Mouse (Mus musculus): ENCODE measurements at regions not wholly inside any gene's neighbourhood (a gene's known extent, or its start where the extent isn't known, plus 50 kb on each side); places are given as distances from the start of the nearest gene placed in this dataset.

GRCm38 (mm10) chr5:40714497-40715128, 959.3 kb upstream of the Hs3st1 start:
- no peaks in the 10 kb centered on the region for H3K27me3 ChIP-seq (ENCODE audit: insufficient read depth, low read length)
- H3K4me2 ChIP-seq, result no peak overlapping the region
- DNase-seq, result no peak
- H3K9ac ChIP-seq, result no peak overlapping the region
- H3K36me3 ChIP-seq (ENCODE audit: insufficient read depth), result no peaks in the 10 kb centered on the region
- no peak overlapping the region for H3K4me3 ChIP-seq (ENCODE audit: low read depth, low read length)
- TF ChIP-seq CTCF (IDR thresholded peaks at IDR 0.05; ENCODE audit: low read depth), result no peak
- H3K4me1 ChIP-seq (ENCODE audit: insufficient read depth), result no peaks in the 10 kb centered on the region
- no peak for ATAC-seq (ENCODE audit: insufficient read depth)
- no peak overlapping the region for H3K27ac ChIP-seq (ENCODE audit: low read depth)
- no peaks in the 10 kb centered on the region for H3K9me3 ChIP-seq (ENCODE audit: low read depth, low read length)
- WGBS, result 74% methylated on average over 3 of the region's 3 CpGs

- H3K27ac ChIP-seq (ENCODE audit: low read depth), result no peak overlapping the region
- DNase-seq, result no peak
- no peak for TF ChIP-seq CTCF (IDR thresholded peaks at IDR 0.05; ENCODE audit: low read depth)
- H3K27me3 ChIP-seq (ENCODE audit: insufficient read depth, low read length), result no peaks in the 10 kb centered on the region
- WGBS, result 74% methylated on average over 5 of the region's 5 CpGs
- no peaks in the 10 kb centered on the region for H3K36me3 ChIP-seq (ENCODE audit: insufficient read depth)
- H3K9ac ChIP-seq, result no peak overlapping the region
- H3K4me3 ChIP-seq (ENCODE audit: low read depth, low read length), result no peak overlapping the region
- H3K4me2 ChIP-seq, result no peak overlapping the region
- no peaks in the 10 kb centered on the region for H3K4me1 ChIP-seq (ENCODE audit: insufficient read depth)
- no peak for ATAC-seq (ENCODE audit: insufficient read depth)
- no peaks in the 10 kb centered on the region for H3K9me3 ChIP-seq (ENCODE audit: low read depth, low read length)
Measured at GRCm38 (mm10) chr5:40701651-40702050, 946.4 kb upstream of the Hs3st1 start.

- no peaks in the 10 kb centered on the region for H3K9me3 ChIP-seq (ENCODE audit: low read depth, low read length)
- no peak overlapping the region for H3K9ac ChIP-seq
- H3K4me2 ChIP-seq, result no peak overlapping the region
- DNase-seq (no peak), ATAC-seq (ENCODE audit: insufficient read depth) (no peak)
- no peaks in the 10 kb centered on the region for H3K27me3 ChIP-seq (ENCODE audit: insufficient read depth, low read length)
- 74% methylated on average over 3 of the region's 3 CpGs for WGBS
- no peaks in the 10 kb centered on the region for H3K36me3 ChIP-seq (ENCODE audit: insufficient read depth)
- no peaks in the 10 kb centered on the region for H3K4me1 ChIP-seq (ENCODE audit: insufficient read depth)
- no peak overlapping the region for H3K27ac ChIP-seq (ENCODE audit: low read depth)
- no peak overlapping the region for H3K4me3 ChIP-seq (ENCODE audit: low read depth, low read length)
- no peak for TF ChIP-seq CTCF (IDR thresholded peaks at IDR 0.05; ENCODE audit: low read depth)
Measured at GRCm38 (mm10) chr5:40697517-40698298, 942.4 kb upstream of the Hs3st1 start.
